In the genomic region with DNA sequence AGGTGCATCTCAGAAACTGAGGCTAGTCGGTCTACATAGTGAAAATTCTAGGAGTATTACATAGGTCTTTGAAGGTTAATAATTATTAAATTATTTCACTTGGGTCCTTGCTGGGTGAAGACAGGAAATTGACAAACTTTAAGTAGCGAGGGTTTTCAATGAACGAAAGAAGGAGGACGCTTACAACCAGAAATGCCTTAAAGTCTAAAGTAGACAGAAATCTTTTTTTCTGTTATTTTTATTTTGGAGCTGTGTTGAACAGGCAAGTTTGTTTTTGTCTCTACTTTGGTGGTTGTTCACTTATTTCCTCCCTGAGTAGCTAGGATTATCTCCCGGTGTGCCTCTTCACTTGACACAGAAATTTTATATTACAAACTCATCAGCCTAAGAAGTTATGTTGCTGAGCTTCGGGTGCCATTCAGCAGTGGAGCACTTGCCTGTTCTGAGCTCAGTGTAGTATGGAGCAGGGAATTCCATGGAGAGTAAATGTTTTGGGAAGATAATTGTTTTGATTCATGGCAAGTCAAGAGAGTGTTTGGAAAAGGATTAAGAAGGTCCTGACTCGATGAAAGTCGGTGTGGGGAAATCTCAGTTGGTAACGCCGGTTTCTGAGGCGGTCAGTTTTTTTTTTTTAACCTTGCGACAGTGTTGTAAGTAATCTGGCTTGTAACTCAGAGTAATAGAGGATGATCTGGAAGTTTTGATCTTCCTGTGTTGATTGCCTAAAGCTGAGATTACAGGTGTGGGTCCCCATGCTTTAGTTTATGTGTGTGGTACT, we compare ENCODE assay signal across 8 mouse cellular contexts. TPM values are rescaled to one million over a fixed set of nuclear protein-coding genes. Genes with fewer than 3 reads are reported as not detected.
A peak's percentile ranks its signal among the peaks of the same experiment; 100 is the strongest.
DNase-seq lines count a peak whose midpoint lies in the region; ATAC-seq and TF ChIP-seq lines count a peak whose summit lies in the region.

No protein-coding gene starts in this region.

- no peak for TF ChIP-seq POLR2A in MEL (IDR thresholded peaks at IDR 0.05; ENCODE audit: control insufficient read depth in 1 of 2, insufficient read depth in 1 of 2, low read depth in 1 of 2, low read length in 2 of 2, poor library complexity in 1 of 2)

- peak overlapping the region in 1 of 2 experiments; percentile 9; a peak in 1 of 4 replicates for H3K27ac ChIP-seq in heart, embryonic 14.5 days (replicated peaks in 1 of 2; ENCODE audit: control insufficient read depth in 1 of 2, insufficient read depth in 1 of 2, low read depth in 2 of 2, low read length in 2 of 2)
- peak overlapping the region; percentile 58 for H3K27ac ChIP-seq in MEL (ENCODE audit: control insufficient read depth, low read depth, low read length)
- H3K27ac ChIP-seq in hindbrain, embryonic 10.5 days: peak overlapping the region; percentile 81
- H3K27ac ChIP-seq in midbrain, embryonic 11.5 days (ENCODE audit: low read depth, low read length): no peak overlapping the region

- H3K36me3 ChIP-seq in heart, embryonic 14.5 days (ENCODE audit: control insufficient read depth, insufficient read depth, low read length): peaks cover 18% of the 10 kb centered on the region
- peaks cover 1 to 4% of the 10 kb centered on the region in 2 experiments; a peak in 1 of 4 replicates for H3K36me3 ChIP-seq in MEL (ENCODE audit: control insufficient read depth in 1 of 2, insufficient read depth in 2 of 2, low read length in 2 of 2)
- H3K36me3 ChIP-seq in hindbrain, embryonic 10.5 days: peaks cover 53% of the 10 kb centered on the region
- peaks cover 5% of the 10 kb centered on the region; the same call in 1 of the 2 replicates for H3K36me3 ChIP-seq in midbrain, embryonic 11.5 days (ENCODE audit: control insufficient read depth, insufficient read depth, low read length)

- peak overlapping the region; percentile 79 for H3K4me2 ChIP-seq in heart, embryonic 14.5 days (ENCODE audit: low read length)
- H3K4me2 ChIP-seq in midbrain, embryonic 11.5 days: peak overlapping the region; percentile 69

- ATAC-seq in heart, embryonic 14.5 days (ENCODE audit: insufficient number of reproducible peaks, insufficient read depth, low FRiP score, low read depth): no peak
- ATAC-seq in midbrain, embryonic 11.5 days (ENCODE audit: low FRiP score): no peak

- H3K27me3 ChIP-seq in heart, embryonic 14.5 days (ENCODE audit: control insufficient read depth, insufficient read depth, low read length): no peaks in the 10 kb centered on the region
- no peaks in the 10 kb centered on the region for H3K27me3 ChIP-seq in MEL (ENCODE audit: control insufficient read depth in 1 of 2, insufficient read depth in 2 of 2, low read length in 2 of 2)
- H3K27me3 ChIP-seq in hindbrain, embryonic 10.5 days (ENCODE audit: insufficient read depth, poor library complexity, severe bottlenecking): no peaks in the 10 kb centered on the region
- H3K27me3 ChIP-seq in midbrain, embryonic 11.5 days (ENCODE audit: control insufficient read depth, insufficient read depth, low read length): no peaks in the 10 kb centered on the region

- TF ChIP-seq CTCF in MEL (IDR thresholded peaks at IDR 0.05 in 2 of 3, conservative IDR thresholded peaks at IDR 0.05 in 1 of 3; ENCODE audit: control insufficient read depth in 1 of 3, insufficient read depth in 1 of 3, low read depth in 2 of 3, low read length in 3 of 3, poor library complexity in 1 of 3, severe bottlenecking in 1 of 3): no peak

- 14% methylated on average over 12 of the region's 12 CpGs for WGBS in heart, embryonic 14.5 days
- WGBS in hindbrain, embryonic 10.5 days: 38% methylated on average over 12 of the region's 12 CpGs
- WGBS in midbrain, embryonic 11.5 days: 15% methylated on average over 12 of the region's 12 CpGs

- peaks cover 0 to 17% of the 10 kb centered on the region in 2 experiments for H3K4me1 ChIP-seq in heart, embryonic 14.5 days (ENCODE audit: control insufficient read depth in 2 of 2, insufficient read depth in 2 of 2, low read length in 2 of 2)
- H3K4me1 ChIP-seq in MEL (ENCODE audit: control insufficient read depth in 1 of 2, insufficient read depth in 2 of 2, low read length in 2 of 2): peaks cover 0 to 4% of the 10 kb centered on the region in 2 experiments; a peak in 2 of 4 replicates
- peaks cover 20% of the 10 kb centered on the region for H3K4me1 ChIP-seq in hindbrain, embryonic 10.5 days (replicated peaks)
- H3K4me1 ChIP-seq in midbrain, embryonic 11.5 days (ENCODE audit: control insufficient read depth, insufficient read depth, low read length): peaks cover 8% of the 10 kb centered on the region

- peak overlapping the region; percentile 78 for H3K9ac ChIP-seq in heart, embryonic 14.5 days (ENCODE audit: low read length)
- peak overlapping the region; percentile 91 for H3K9ac ChIP-seq in MEL (ENCODE audit: control insufficient read depth, low read depth, low read length, poor library complexity, severe bottlenecking)
- H3K9ac ChIP-seq in midbrain, embryonic 11.5 days (ENCODE audit: low read length): peak overlapping the region; percentile 65

- DNase-seq in heart, adult 8-10 months (ENCODE audit: low spot score): no peak
- DNase-seq in MEL (ENCODE audit: low read depth, low spot score): peak; percentile 46
- no peak for DNase-seq in hindbrain, embryonic 10.5 days (ENCODE audit: low spot score)
- peak; percentile 84 for DNase-seq in midbrain, embryonic 11.5 days (ENCODE audit: low spot score, missing footprints)
- no peak for DNase-seq in cerebellum, adult 18-20 months
- DNase-seq in layer of hippocampus, postnatal 10 days (ENCODE audit: low spot score in 2 of 2): no peak
- no peak for DNase-seq in urinary bladder, postnatal 25 days (ENCODE audit: low spot score)

- peak overlapping the region; percentile 52 to 70; a peak in 3 of 4 replicates for H3K4me3 ChIP-seq in heart, embryonic 14.5 days (ENCODE audit: control insufficient read depth in 1 of 2, insufficient read depth in 1 of 2, low read depth in 1 of 2, low read length in 2 of 2)
- peak overlapping the region; percentile 59 to 93 for H3K4me3 ChIP-seq in MEL (ENCODE audit: control insufficient read depth in 1 of 2, insufficient read depth in 1 of 2, low read depth in 2 of 2, low read length in 2 of 2)
- H3K4me3 ChIP-seq in hindbrain, embryonic 10.5 days: peak overlapping the region; percentile 62
- peak overlapping the region; percentile 52 for H3K4me3 ChIP-seq in midbrain, embryonic 11.5 days (ENCODE audit: low read depth, low read length)

- H3K79me2 ChIP-seq in MEL (ENCODE audit: control insufficient read depth, insufficient read depth, low read length, poor library complexity): peaks cover 45% of the 10 kb centered on the region

- TF ChIP-seq EP300 in MEL (IDR thresholded peaks at IDR 0.05; ENCODE audit: low read depth in 1 of 2, low read length in 2 of 2): no peak

- no peaks in the 10 kb centered on the region for H3K9me3 ChIP-seq in heart, embryonic 14.5 days (ENCODE audit: control insufficient read depth, low read length)
- H3K9me3 ChIP-seq in MEL (replicated peaks; ENCODE audit: insufficient read depth, low read length): no peaks in the 10 kb centered on the region
- H3K9me3 ChIP-seq in hindbrain, embryonic 10.5 days: no peaks in the 10 kb centered on the region
- no peaks in the 10 kb centered on the region for H3K9me3 ChIP-seq in midbrain, embryonic 11.5 days (ENCODE audit: control insufficient read depth, low read length)

- no peak for TF ChIP-seq RAD21 in MEL (IDR thresholded peaks at IDR 0.05; ENCODE audit: low read depth, low read length)

RNA-seq across cellular contexts. Expression of a gene that starts 0.8 kb away (rescaled TPM):
- polyA plus RNA-seq in heart, embryonic 14.5 days (2014; fragmentation: Nextera tagmentation; extraction: Ambion mirVana): 6.5 and 7.2 TPM in 2 replicates
- 1 to 10 TPM; 2.1 to 3.2 (median 3.0) TPM for total RNA-seq in heart, adult 8-10 months (2022)
- 23.2 and 23.5 TPM in 2 replicates for total RNA-seq in MEL (2012; rRNA removed)
- polyA plus RNA-seq in MEL (2012; ENCODE audit: insufficient read depth in 1 of 2, insufficient read length in 2 of 2, low read depth in 1 of 2, low replicate concordance in 2 of 2, missing spikeins in 1 of 2): 10 to 100 TPM in 1 of 2 experiments, not detected in 1; 21.8 TPM
- polyA plus RNA-seq in hindbrain, embryonic 10.5 days (2016; fragmentation: Nextera tagmentation; extraction: Ambion mirVana): 8.8 and 13.0 TPM in 2 replicates
- polyA plus RNA-seq in midbrain, embryonic 11.5 days (2014; fragmentation: Nextera tagmentation; extraction: Ambion mirVana): 13.4 and 14.6 TPM in 2 replicates
- 1 to 10 TPM; 3.3 to 3.6 TPM for total RNA-seq in layer of hippocampus, postnatal 10 days (2021)

RNA-seq across cellular contexts. Expression of a gene that starts 0.9 kb away (rescaled TPM):
- 18.3 and 20.5 TPM in 2 replicates for polyA plus RNA-seq in heart, embryonic 14.5 days (2014; fragmentation: Nextera tagmentation; extraction: Ambion mirVana)
- total RNA-seq in heart, adult 8-10 months (2022): 10 to 100 TPM; 29.5 to 36.4 (median 32.8) TPM
- 23.5 and 23.8 TPM in 2 replicates for total RNA-seq in MEL (2012; rRNA removed)
- polyA plus RNA-seq in MEL (2012; ENCODE audit: insufficient read depth in 1 of 2, insufficient read length in 2 of 2, low read depth in 1 of 2, low replicate concordance in 2 of 2, missing spikeins in 1 of 2): 10 to 100 TPM in 1 of 2 experiments, not detected in 1; 29.3 TPM
- polyA plus RNA-seq in hindbrain, embryonic 10.5 days (2016; fragmentation: Nextera tagmentation; extraction: Ambion mirVana): 21.2 and 27.2 TPM in 2 replicates
- polyA plus RNA-seq in midbrain, embryonic 11.5 days (2014; fragmentation: Nextera tagmentation; extraction: Ambion mirVana): 27.0 and 27.9 TPM in 2 replicates
- 10 to 100 TPM; 32.8 to 33.3 TPM for total RNA-seq in layer of hippocampus, postnatal 10 days (2021)

RNA-seq across cellular contexts. Expression of a gene that starts 33.5 kb away (rescaled TPM):
- polyA plus RNA-seq in heart, embryonic 14.5 days (2014; fragmentation: Nextera tagmentation; extraction: Ambion mirVana): 44.3 and 45.4 TPM in 2 replicates
- total RNA-seq in heart, adult 8-10 months (2022): 10 to 100 TPM; 28.3 to 37.4 (median 32.5) TPM
- 17.2 and 20.3 TPM in 2 replicates for total RNA-seq in MEL (2012; rRNA removed)
- 10 to 100 TPM in 1 of 2 experiments, not detected in 1; 19.1 TPM for polyA plus RNA-seq in MEL (2012; ENCODE audit: insufficient read depth in 1 of 2, insufficient read length in 2 of 2, low read depth in 1 of 2, low replicate concordance in 2 of 2, missing spikeins in 1 of 2)
- 48.8 and 56.1 TPM in 2 replicates for polyA plus RNA-seq in hindbrain, embryonic 10.5 days (2016; fragmentation: Nextera tagmentation; extraction: Ambion mirVana)
- polyA plus RNA-seq in midbrain, embryonic 11.5 days (2014; fragmentation: Nextera tagmentation; extraction: Ambion mirVana): 69.1 and 76.0 TPM in 2 replicates
- 10 to 100 TPM; 33.0 to 38.7 TPM for total RNA-seq in layer of hippocampus, postnatal 10 days (2021)

RNA-seq across cellular contexts. Expression of a gene that starts 50.8 kb away (rescaled TPM):
- 0.20 and 0.63 TPM in 2 replicates for polyA plus RNA-seq in heart, embryonic 14.5 days (2014; fragmentation: Nextera tagmentation; extraction: Ambion mirVana)
- under 1 TPM in 2 of 4 experiments, not detected in 2; 0.13 to 0.17 TPM for total RNA-seq in heart, adult 8-10 months (2022)
- 0.75 and 1.2 TPM in 2 replicates for total RNA-seq in MEL (2012; rRNA removed)
- under 1 TPM in 1 of 2 experiments, not detected in 1; 0.38 TPM for polyA plus RNA-seq in MEL (2012; ENCODE audit: insufficient read depth in 1 of 2, insufficient read length in 2 of 2, low read depth in 1 of 2, low replicate concordance in 2 of 2, missing spikeins in 1 of 2)
- 0.15 and 0.42 TPM in 2 replicates for polyA plus RNA-seq in hindbrain, embryonic 10.5 days (2016; fragmentation: Nextera tagmentation; extraction: Ambion mirVana)
- polyA plus RNA-seq in midbrain, embryonic 11.5 days (2014; fragmentation: Nextera tagmentation; extraction: Ambion mirVana): 0.48 and 0.77 TPM in 2 replicates
- total RNA-seq in layer of hippocampus, postnatal 10 days (2021): 1 to 10 TPM; 2.0 to 2.2 TPM

RNA-seq across cellular contexts. Expression of a gene that starts 54.3 kb away (rescaled TPM):
- 85.7 and 101 TPM in 2 replicates for polyA plus RNA-seq in heart, embryonic 14.5 days (2014; fragmentation: Nextera tagmentation; extraction: Ambion mirVana)
- 10 to 100 TPM; 18.2 to 25.0 (median 22.6) TPM for total RNA-seq in heart, adult 8-10 months (2022)
- total RNA-seq in MEL (2012; rRNA removed): 8.5 and 17.6 TPM in 2 replicates
- 10 to 100 TPM in 1 of 2 experiments, not detected in 1; 79.7 TPM for polyA plus RNA-seq in MEL (2012; ENCODE audit: insufficient read depth in 1 of 2, insufficient read length in 2 of 2, low read depth in 1 of 2, low replicate concordance in 2 of 2, missing spikeins in 1 of 2)
- 110 and 135 TPM in 2 replicates for polyA plus RNA-seq in hindbrain, embryonic 10.5 days (2016; fragmentation: Nextera tagmentation; extraction: Ambion mirVana)
- polyA plus RNA-seq in midbrain, embryonic 11.5 days (2014; fragmentation: Nextera tagmentation; extraction: Ambion mirVana): 118 and 128 TPM in 2 replicates
- 10 to 100 TPM; 37.3 to 38.4 TPM for total RNA-seq in layer of hippocampus, postnatal 10 days (2021)

Comparison
In these comparisons a context has a peak if more than half of its experiments do, and no peak if none do; other contexts are left out.
1. DNase-seq: peak in MEL (single experiment) and midbrain, embryonic 11.5 days (single experiment); none in heart, adult 8-10 months (single experiment), hindbrain, embryonic 10.5 days (single experiment), cerebellum, adult 18-20 months (0 of 2), layer of hippocampus, postnatal 10 days (0 of 2) and urinary bladder, postnatal 25 days (single experiment).
2. Peak in every context shown above with its lines, with median percentiles within 50 percentile points of each other: H3K4me3 ChIP-seq and H3K9ac ChIP-seq.